Mouse (Mus musculus): Measurements from ENCODE around the gene Lrrc47. TPM values are rescaled to one million over a fixed set of nuclear protein-coding genes. Genes with fewer than 3 reads are reported as not detected.

Lrrc47 gene
- total RNA-seq, 1 experiment from 2014 or later: 42.6 TPM

Other genes with a start within 250 kb of the Lrrc47 start
- 49.7 and 53.8 TPM in 2 replicates for gene A430005L14Rik, start 54.5 kb upstream of the Lrrc47 start, total RNA-seq (2017)
- gene Dffb, start 36.6 kb upstream of the Lrrc47 start, total RNA-seq (2017): 9.7 and 11.6 TPM in 2 replicates
- gene Cep104, start 36.5 kb upstream of the Lrrc47 start, total RNA-seq (2017): 7.4 and 25.7 TPM in 2 replicates
- 7.9 and 14.7 TPM in 2 replicates for gene Smim1, start 14.5 kb downstream of the Lrrc47 start, total RNA-seq (2017)
- gene Ccdc27, start 30.9 kb downstream of the Lrrc47 start, total RNA-seq (2017): not detected in 2 replicates
- gene Trp73, start 128.5 kb downstream of the Lrrc47 start, total RNA-seq (2017): not detected in 2 replicates
- gene Wrap73, start 130.6 kb downstream of the Lrrc47 start, total RNA-seq (2017): 9.5 and 10.4 TPM in 2 replicates
- 34.9 and 39.8 TPM in 2 replicates for gene Tprgl, start 148.9 kb downstream of the Lrrc47 start, total RNA-seq (2017)
- not detected in 2 replicates for gene Megf6, start 159.0 kb downstream of the Lrrc47 start, total RNA-seq (2017)

Measured in common myeloid progenitor, adult 5-6 weeks (primary cell).